12 mouse cellular contexts compared by ENCODE assay signal in the genomic region with DNA sequence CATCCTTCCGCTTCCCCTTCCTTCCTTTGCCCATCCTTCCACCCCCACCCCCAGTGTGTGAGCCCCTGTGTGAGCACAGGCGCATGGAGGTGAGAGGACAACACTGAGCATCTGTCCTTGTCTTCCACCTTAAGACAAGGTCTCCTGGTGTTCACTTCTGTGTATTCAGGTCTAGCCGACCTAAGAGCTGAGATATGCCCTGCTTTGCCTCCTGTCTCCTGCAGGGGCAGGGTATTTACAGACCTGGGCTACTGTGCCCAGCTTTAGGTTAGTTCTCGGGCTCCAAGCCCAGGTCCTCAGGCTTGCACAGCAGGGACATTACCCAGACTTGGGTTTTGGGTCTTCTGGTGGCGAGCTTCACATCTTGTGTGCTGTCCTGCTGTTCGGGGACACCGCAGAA. TPM values are rescaled to one million over a fixed set of nuclear protein-coding genes. Genes with fewer than 3 reads are reported as not detected.
DNase-seq lines count a peak whose midpoint lies in the region; ATAC-seq and TF ChIP-seq lines count a peak whose summit lies in the region.
"Had no signal": no experiment of that assay in that cellular context is flagged by ENCODE, and none has a peak within 500 bp of the region (broad histone marks: within the 10 kb centered on the region; RNA-seq: fewer than 3 reads in every experiment).

No protein-coding gene starts in this region.

- no peak for TF ChIP-seq POLR2A in CH12.LX (IDR thresholded peaks at IDR 0.05; ENCODE audit: low read depth, low read length)

- peak; percentile 19 for DNase-seq in kidney, postnatal 0 days (ENCODE audit: low spot score)
- DNase-seq in kidney, adult 9 months: no peak
- peak; percentile 19 to 25 for DNase-seq in B cell, adult 2 months
- DNase-seq in CH12.LX (ENCODE audit: extremely low read depth): no peak
- no peak for DNase-seq in left cerebral cortex, postnatal 10 days (ENCODE audit: extremely low spot score in 1 of 2, low spot score in 2 of 2)
- no peak for DNase-seq in adrenal gland, postnatal 36 days
- DNase-seq: adrenal gland, adult 8-10 months had no signal

- no peak overlapping the region for H3K27ac ChIP-seq in kidney, postnatal 0 days
- H3K27ac ChIP-seq in CH12.LX (ENCODE audit: insufficient read depth, low read depth): no peak overlapping the region
- H3K27ac ChIP-seq in limb, embryonic 13.5 days: no peak overlapping the region
- H3K27ac ChIP-seq: hindbrain, embryonic 10.5 days had no signal

- H3K4me2 ChIP-seq in kidney, postnatal 0 days (ENCODE audit: low read length): no peak overlapping the region
- H3K4me2 ChIP-seq in CH12.LX (ENCODE audit: insufficient read depth, low read depth, poor library complexity, severe bottlenecking): no peak overlapping the region
- 0 out of 2 replicates have a peak overlapping the region, but pooled peaks have one; percentile 16 for H3K4me2 ChIP-seq in limb, embryonic 13.5 days (replicated peaks)

- dilution Hi-C loops in CH12.LX (cut with MboI; ENCODE audit: extremely low pct_ligation_motif_present, extremely low pct_unique_long_range_greater_than_20kb, low sequenced_read_pairs): no loop called here

- WGBS in kidney, postnatal 0 days: 53% methylated on average over 7 of the region's 7 CpGs
- WGBS in limb, embryonic 13.5 days: 40% methylated on average over 7 of the region's 7 CpGs

- no peak for ATAC-seq in kidney, postnatal 0 days (replicated peaks; ENCODE audit: low FRiP score, low read depth)
- ATAC-seq in limb, embryonic 13.5 days (ENCODE audit: low FRiP score, low read depth): no peak

- peak; percentile 3 for TF ChIP-seq RAD21 in CH12.LX (IDR thresholded peaks at IDR 0.05; ENCODE audit: low read depth, low read length)

- H3K4me1 ChIP-seq in kidney, postnatal 0 days (replicated peaks; ENCODE audit: insufficient read depth, low read length): no peaks in the 10 kb centered on the region
- no peaks in the 10 kb centered on the region for H3K4me1 ChIP-seq in CH12.LX (ENCODE audit: control insufficient read depth in 1 of 2, insufficient read depth in 2 of 2)
- H3K4me1 ChIP-seq in limb, embryonic 13.5 days: 0 out of 2 replicates have a peak, but pooled peaks cover 4% of the 10 kb centered on the region

- H3K79me2 ChIP-seq in CH12.LX (replicated peaks; ENCODE audit: control insufficient read depth, extremely low read depth, insufficient read depth, poor library complexity, severe bottlenecking): no peaks in the 10 kb centered on the region

- no peak overlapping the region for H3K9ac ChIP-seq in kidney, postnatal 0 days (ENCODE audit: low read depth, low read length)
- H3K9ac ChIP-seq in CH12.LX (ENCODE audit: insufficient read depth, low read depth): no peak overlapping the region
- 0 out of 2 replicates have a peak overlapping the region, but pooled peaks have one; percentile 13 for H3K9ac ChIP-seq in limb, embryonic 13.5 days

- TF ChIP-seq EP300 in CH12.LX (IDR thresholded peaks at IDR 0.05; ENCODE audit: low read length): no peak

- no peak overlapping the region for H3K4me3 ChIP-seq in kidney, postnatal 0 days (replicated peaks; ENCODE audit: low read depth, low read length)
- no peak overlapping the region for H3K4me3 ChIP-seq in CH12.LX (replicated peaks in 1 of 3; ENCODE audit: low read depth in 2 of 3, low read length in 2 of 3, poor library complexity in 1 of 3)
- no peak overlapping the region for H3K4me3 ChIP-seq in limb, embryonic 13.5 days
- H3K4me3 ChIP-seq: hindbrain, embryonic 10.5 days; myocyte had no signal

- in situ Hi-C loops in CH12.LX (cut with MboI; ENCODE audit: low pct_ligation_motif_present, low pct_unique_long_range_greater_than_20kb, low sequenced_read_pairs): no loop called here

- no peaks in the 10 kb centered on the region for H3K9me3 ChIP-seq in kidney, postnatal 0 days (replicated peaks; ENCODE audit: low read length)
- H3K9me3 ChIP-seq in CH12.LX (replicated peaks; ENCODE audit: low read length): no peaks in the 10 kb centered on the region
- H3K9me3 ChIP-seq in limb, embryonic 13.5 days: no peaks in the 10 kb centered on the region
- H3K9me3 ChIP-seq: hindbrain, embryonic 10.5 days had no signal

- peak; percentile 40; the same call in 1 of the 2 replicates for TF ChIP-seq CTCF in kidney, postnatal 0 days (IDR thresholded peaks at IDR 0.05; ENCODE audit: low read depth)
- peak in 1 of 2 experiments; percentile 47; a peak in 2 of 4 replicates for TF ChIP-seq CTCF in CH12.LX (conservative IDR thresholded peaks at IDR 0.05 in 1 of 2, IDR thresholded peaks at IDR 0.05 in 1 of 2; ENCODE audit: low read depth in 2 of 2, low read length in 2 of 2)

- H3K36me3 ChIP-seq in kidney, postnatal 0 days (ENCODE audit: insufficient read depth, low read length): no peaks in the 10 kb centered on the region
- no peaks in the 10 kb centered on the region for H3K36me3 ChIP-seq in CH12.LX (replicated peaks in 1 of 2; ENCODE audit: control insufficient read depth in 1 of 2, insufficient read depth in 1 of 2, low read length in 1 of 2)
- H3K36me3 ChIP-seq in limb, embryonic 13.5 days: no peaks in the 10 kb centered on the region
- H3K36me3 ChIP-seq: hindbrain, embryonic 10.5 days had no signal

- intact Hi-C loops in left cerebral cortex, postnatal 10 days (cut with DNase I): no loop called here

- no peaks in the 10 kb centered on the region for H3K27me3 ChIP-seq in kidney, postnatal 0 days (ENCODE audit: insufficient read depth, low read length)
- no peaks in the 10 kb centered on the region for H3K27me3 ChIP-seq in CH12.LX (replicated peaks)
- H3K27me3 ChIP-seq in limb, embryonic 13.5 days: no peaks in the 10 kb centered on the region

TF ChIP-seq in CH12.LX, 34 proteins besides CTCF, POLR2A, EP300 and RAD21:
- TF ChIP-seq SMC3 (IDR thresholded peaks at IDR 0.05; ENCODE audit: low read depth, low read length) (peak; percentile 17; the same call in 1 of the 2 replicates), CHD2 (IDR thresholded peaks at IDR 0.05; ENCODE audit: low read length) (no peak), MAZ (IDR thresholded peaks at IDR 0.05; ENCODE audit: low read depth, low read length) (no peak), E2F4 (IDR thresholded peaks at IDR 0.05; ENCODE audit: insufficient replicate concordance, low read depth, low read length) (no peak)
TF ChIP-seq in CH12.LX: peak in this region for 1.

RNA-seq across cellular contexts. Expression of a gene that starts 22.2 kb away (rescaled TPM):
- 57.0 and 62.7 TPM in 2 replicates for polyA plus RNA-seq in kidney, postnatal 0 days (2015; fragmentation: Nextera tagmentation; extraction: Ambion mirVana)
- total RNA-seq in CH12.LX (2012; rRNA removed) (61.7 and 65.8 TPM in 2 replicates), CH12.LX (2014; rRNA removed) (33.6 and 38.0 TPM in 2 replicates)
- polyA plus RNA-seq in CH12.LX (2012; ENCODE audit: insufficient read length, low read depth): 35.6 and 37.1 TPM in 2 replicates
- polyA plus RNA-seq in limb, embryonic 13.5 days (2015; fragmentation: Nextera tagmentation; extraction: Ambion mirVana): 73.2 and 76.8 TPM in 2 replicates
- total RNA-seq in left cerebral cortex, postnatal 10 days (2021): 10 to 100 TPM; 33.4 to 34.2 TPM
- 100 to 1,000 TPM; 111 to 147 TPM for total RNA-seq in adrenal gland, postnatal 36 days (2021)

RNA-seq across cellular contexts. Expression of a gene that starts 22.5 kb away (rescaled TPM):
- polyA plus RNA-seq in kidney, postnatal 0 days (2015; fragmentation: Nextera tagmentation; extraction: Ambion mirVana): 0.11 TPM in 1 of 2 replicates, not detected in the other
- 0.64 and 0.97 TPM in 2 replicates for total RNA-seq in CH12.LX (2012; rRNA removed)
- total RNA-seq in CH12.LX (2014; rRNA removed): 0.20 TPM in 1 of 2 replicates, not detected in the other
- polyA plus RNA-seq in CH12.LX (2012; ENCODE audit: insufficient read length, low read depth): not detected in 2 replicates
- 0.18 and 0.29 TPM in 2 replicates for polyA plus RNA-seq in limb, embryonic 13.5 days (2015; fragmentation: Nextera tagmentation; extraction: Ambion mirVana)
- total RNA-seq in left cerebral cortex, postnatal 10 days (2021): 1 to 10 TPM; 2.7 to 3.6 TPM
- 1 to 10 TPM; 3.6 to 4.1 TPM for total RNA-seq in adrenal gland, postnatal 36 days (2021)
- total RNA-seq: granulocyte monocyte progenitor cell, adult 5-6 weeks had no signal
- polyA plus RNA-seq: hindbrain, embryonic 10.5 days; kidney, embryonic 14.5 days had no signal

RNA-seq across cellular contexts. Expression of a gene that starts 30.7 kb away (rescaled TPM):
- 9.6 and 10.1 TPM in 2 replicates for polyA plus RNA-seq in kidney, postnatal 0 days (2015; fragmentation: Nextera tagmentation; extraction: Ambion mirVana)
- total RNA-seq in CH12.LX (2012; rRNA removed) (52.4 and 57.4 TPM in 2 replicates), CH12.LX (2014; rRNA removed) (38.7 and 45.2 TPM in 2 replicates)
- polyA plus RNA-seq in CH12.LX (2012; ENCODE audit: insufficient read length, low read depth): 68.7 and 70.9 TPM in 2 replicates
- 19.0 and 19.2 TPM in 2 replicates for polyA plus RNA-seq in limb, embryonic 13.5 days (2015; fragmentation: Nextera tagmentation; extraction: Ambion mirVana)
- total RNA-seq in left cerebral cortex, postnatal 10 days (2021): 100 to 1,000 TPM; 107 TPM
- 100 to 1,000 TPM; 122 to 130 TPM for total RNA-seq in adrenal gland, postnatal 36 days (2021)

Comparison
In these comparisons a context has a peak if more than half of its experiments do, and no peak if none do; other contexts are left out.
1. DNase-seq: peak in kidney, postnatal 0 days (single experiment) and B cell, adult 2 months (2 of 2); none in kidney, adult 9 months (single experiment), CH12.LX (single experiment), left cerebral cortex, postnatal 10 days (0 of 2) and adrenal gland, postnatal 36 days (0 of 2).